Mouse (Mus musculus): ENCODE data around the gene Cacna1s. TPM values are rescaled to one million over a fixed set of nuclear protein-coding genes. Genes with fewer than 3 reads are reported as not detected.

The Cacna1s gene
- polyA plus RNA-seq, 1 experiment: not detected

DNA sequence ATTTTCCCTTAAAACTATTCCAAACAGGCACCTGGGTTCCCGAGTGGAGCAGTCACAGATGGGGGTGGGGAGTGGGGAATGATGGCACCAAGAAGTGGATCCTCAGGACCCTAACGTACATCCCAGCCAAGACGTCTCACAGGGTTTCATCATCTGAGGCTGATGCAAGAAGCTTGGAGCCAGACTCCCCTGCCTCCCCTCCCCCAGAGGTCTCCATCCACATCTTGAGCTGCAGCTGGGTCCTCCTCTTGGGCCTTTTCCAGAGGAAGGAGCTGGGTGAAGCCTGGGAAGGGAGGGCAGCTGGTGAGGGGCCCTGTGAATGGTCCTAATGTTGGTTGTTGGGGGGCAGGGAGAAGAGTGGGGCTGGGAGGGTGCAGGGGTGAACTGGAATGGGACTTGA lies 77.6 kb downstream of the Cacna1s start:
- WGBS: 16% methylated on average over 3 of the region's 3 CpGs
- Histone ChIP-seq H3K4me3 (ENCODE audit: insufficient read depth, low read depth, low read length) (peak overlapping the region; percentile 93), H3K27ac (ENCODE audit: insufficient read depth, low read depth, low read length) (peak overlapping the region; percentile 66), H3K4me1 (ENCODE audit: control insufficient read depth, insufficient read depth, low read length) (peaks cover 50% of the 10 kb centered on the region)
- TF ChIP-seq CTCF (IDR thresholded peaks at IDR 0.05; ENCODE audit: insufficient read depth, low read depth, low read length) (no peak), POLR2A (IDR thresholded peaks at IDR 0.05; ENCODE audit: insufficient read depth, low read depth, low read length) (no peak)

DNA sequence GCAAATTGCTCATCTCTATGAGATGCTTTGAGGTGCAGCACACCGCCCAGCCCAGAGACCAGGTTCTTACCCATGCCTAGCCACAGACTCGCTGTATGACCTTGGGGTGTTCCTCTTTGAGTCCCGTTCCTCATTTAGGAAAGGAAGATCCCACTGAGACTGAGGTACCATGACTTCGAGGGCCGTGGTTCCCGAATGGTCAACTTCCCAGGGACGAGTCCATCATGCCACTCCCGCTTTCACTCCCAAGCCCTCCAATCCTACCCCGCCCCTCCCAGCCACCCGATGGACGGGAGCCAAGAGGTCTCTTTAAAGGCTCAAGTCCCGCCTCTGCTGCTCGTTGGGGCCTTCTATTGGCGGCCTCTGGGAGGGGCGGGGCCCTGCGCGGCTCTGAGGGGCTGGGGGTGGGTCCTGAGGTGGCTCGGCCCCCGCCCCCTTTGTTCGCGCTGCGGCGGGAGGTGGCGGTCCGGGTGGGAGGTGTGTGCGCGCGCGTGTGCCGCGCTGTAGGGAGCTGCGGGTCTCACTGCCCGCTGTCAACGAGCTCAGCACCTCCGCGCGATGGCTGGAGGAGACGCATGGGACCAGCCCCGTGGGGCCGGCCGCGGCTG lies 78.5 kb downstream of the Cacna1s start, which contains the start of gene Kif21b:
Kif21b (plus strand) TSS at position 439 of the 608 bp plus-strand sequence.
- TF ChIP-seq CTCF (IDR thresholded peaks at IDR 0.05; ENCODE audit: insufficient read depth, low read depth, low read length) (no peak; the same call in 1 of the 2 replicates), POLR2A (IDR thresholded peaks at IDR 0.05; ENCODE audit: insufficient read depth, low read depth, low read length) (peak; percentile 89)
- WGBS: under 1% methylated on average over 41 of the region's 42 CpGs
- H3K27ac ChIP-seq (ENCODE audit: insufficient read depth, low read depth, low read length): peak within 1 kb of the TSS; percentile 88
- peaks cover 58% of the 10 kb centered on the region for H3K4me1 ChIP-seq (ENCODE audit: control insufficient read depth, insufficient read depth, low read length)
- peak within 1 kb of the TSS; percentile 93 for H3K4me3 ChIP-seq (ENCODE audit: insufficient read depth, low read depth, low read length)

DNA sequence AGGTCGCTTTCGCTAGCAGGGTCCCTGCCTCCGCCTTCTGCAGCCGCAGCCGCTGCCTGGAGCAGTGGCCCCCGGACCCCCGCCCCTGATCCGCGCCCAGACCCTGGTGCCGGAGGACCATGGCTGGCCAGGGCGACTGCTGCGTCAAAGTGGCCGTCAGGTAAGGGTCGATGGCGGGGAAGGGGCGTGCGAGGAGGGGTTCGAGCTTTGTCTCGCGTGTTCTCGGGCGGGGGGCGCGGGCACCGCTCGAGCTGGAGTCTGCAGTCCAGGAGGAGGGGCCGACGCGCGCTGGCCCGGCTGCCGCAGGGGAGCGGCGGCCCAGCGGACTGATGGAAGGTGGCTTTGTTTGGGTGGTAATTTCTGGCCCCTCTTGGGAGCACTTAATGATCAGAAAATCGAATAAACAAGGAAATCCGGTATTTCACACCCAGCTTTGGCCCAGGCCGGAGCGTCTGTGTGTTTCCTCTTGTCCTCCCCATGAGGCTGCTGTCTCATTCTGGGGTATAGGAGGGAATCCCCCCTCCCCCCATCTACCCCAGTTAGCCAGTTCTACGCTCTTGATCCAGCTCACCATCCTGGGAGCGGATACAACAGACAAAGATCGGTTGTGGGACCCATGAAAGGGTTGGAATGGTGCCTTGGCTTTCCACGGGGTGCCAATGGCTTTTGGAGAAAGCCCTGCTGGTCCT lies 79.2 kb downstream of the Cacna1s start:
- H3K4me1 ChIP-seq (ENCODE audit: control insufficient read depth, insufficient read depth, low read length): peaks cover 61% of the 10 kb centered on the region
- H3K4me3 ChIP-seq (ENCODE audit: insufficient read depth, low read depth, low read length): peak overlapping the region; percentile 93
- TF ChIP-seq POLR2A (IDR thresholded peaks at IDR 0.05; ENCODE audit: insufficient read depth, low read depth, low read length) (no peak), CTCF (IDR thresholded peaks at IDR 0.05; ENCODE audit: insufficient read depth, low read depth, low read length) (no peak)
- H3K27ac ChIP-seq (ENCODE audit: insufficient read depth, low read depth, low read length): peak overlapping the region; percentile 74
- WGBS: 1% methylated on average over 43 of the region's 43 CpGs

DNA sequence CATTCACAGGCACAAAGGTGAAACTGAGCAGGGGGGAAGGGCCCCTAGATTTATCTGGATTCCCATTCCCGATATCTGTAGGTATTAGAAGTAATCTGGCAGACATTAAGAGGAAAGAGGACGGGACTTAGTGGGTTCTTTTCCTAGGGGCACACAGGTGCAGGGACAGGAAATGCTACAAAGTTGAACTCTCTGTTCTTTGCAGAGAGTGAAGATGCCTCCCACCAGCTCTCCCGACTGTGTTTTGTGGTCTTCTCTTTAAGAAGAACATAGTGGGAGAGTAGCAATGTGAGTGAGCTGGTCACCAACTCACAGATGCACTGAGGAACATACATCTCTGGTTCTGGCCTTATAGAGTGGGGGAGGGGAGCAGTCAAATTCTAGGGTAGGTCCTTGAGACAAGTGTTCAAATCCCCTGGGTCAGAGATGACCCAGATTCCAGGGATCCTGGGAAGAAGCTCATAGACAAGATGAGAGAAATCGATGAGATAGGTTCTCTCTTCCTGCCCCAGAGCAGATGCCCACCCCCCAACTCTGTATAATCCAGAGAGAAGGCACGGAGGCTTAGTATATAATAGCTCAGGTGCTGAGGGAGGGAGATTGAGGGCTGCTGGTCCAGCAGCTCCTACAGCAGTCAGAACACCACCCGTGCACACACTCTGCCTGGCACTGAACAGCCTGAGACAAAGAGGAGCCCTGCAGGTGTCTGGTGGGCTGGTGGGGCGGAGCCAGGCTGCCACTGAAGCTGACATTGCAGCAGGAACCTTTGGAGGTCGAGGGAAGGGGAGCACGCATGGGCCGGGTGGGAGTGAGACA lies 80.0 kb downstream of the Cacna1s start:
- TF ChIP-seq CTCF (IDR thresholded peaks at IDR 0.05; ENCODE audit: insufficient read depth, low read depth, low read length) (no peak), POLR2A (IDR thresholded peaks at IDR 0.05; ENCODE audit: insufficient read depth, low read depth, low read length) (no peak)
- peaks cover 66% of the 10 kb centered on the region for H3K4me1 ChIP-seq (ENCODE audit: control insufficient read depth, insufficient read depth, low read length)
- peak overlapping the region; percentile 74 for H3K27ac ChIP-seq (ENCODE audit: insufficient read depth, low read depth, low read length)
- peak overlapping the region; percentile 93 for H3K4me3 ChIP-seq (ENCODE audit: insufficient read depth, low read depth, low read length)
- WGBS: 16% methylated on average over 10 of the region's 10 CpGs

DNA sequence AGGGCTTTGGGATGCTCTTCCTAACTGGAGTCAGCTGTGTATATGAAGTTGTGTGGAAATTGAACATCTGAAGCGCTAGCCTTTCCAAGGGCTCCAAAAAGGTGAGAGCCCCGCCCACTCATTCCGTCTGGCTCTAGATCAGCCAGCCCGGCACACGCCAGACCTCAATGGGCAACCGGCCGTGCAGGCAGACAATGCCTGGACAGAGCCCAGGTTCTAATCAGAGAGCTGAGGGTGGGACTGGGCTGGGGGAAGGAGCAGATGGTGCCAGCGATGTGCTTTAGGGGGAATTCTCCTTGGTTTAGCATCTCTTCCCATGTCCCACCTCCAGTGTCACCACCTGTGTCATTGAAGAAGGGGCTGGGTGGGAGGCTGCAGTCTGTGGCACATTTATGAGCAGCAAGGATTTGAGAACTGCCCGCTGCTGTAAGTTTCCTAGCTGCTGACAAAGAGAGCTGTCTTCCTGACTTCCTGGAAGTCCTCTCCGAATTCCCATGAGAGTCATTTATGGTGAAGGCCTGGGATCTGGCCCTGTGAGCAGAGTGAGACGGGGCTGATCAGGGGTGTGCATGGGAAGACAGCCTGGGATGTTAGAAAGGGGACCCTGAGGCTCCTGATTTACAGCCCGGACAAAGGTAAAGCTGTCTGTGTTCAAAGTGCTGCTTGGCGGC lies 81.2 kb downstream of the Cacna1s start:
- 20% methylated on average over 13 of the region's 13 CpGs for WGBS
- Histone ChIP-seq H3K4me3 (ENCODE audit: insufficient read depth, low read depth, low read length) (peak overlapping the region; percentile 93), H3K27ac (ENCODE audit: insufficient read depth, low read depth, low read length) (peak overlapping the region; percentile 74; the same call in 1 of the 2 replicates), H3K4me1 (ENCODE audit: control insufficient read depth, insufficient read depth, low read length) (peaks cover 67% of the 10 kb centered on the region)
- no peak for TF ChIP-seq CTCF (IDR thresholded peaks at IDR 0.05; ENCODE audit: insufficient read depth, low read depth, low read length)
- TF ChIP-seq POLR2A (IDR thresholded peaks at IDR 0.05; ENCODE audit: insufficient read depth, low read depth, low read length): no peak

DNA sequence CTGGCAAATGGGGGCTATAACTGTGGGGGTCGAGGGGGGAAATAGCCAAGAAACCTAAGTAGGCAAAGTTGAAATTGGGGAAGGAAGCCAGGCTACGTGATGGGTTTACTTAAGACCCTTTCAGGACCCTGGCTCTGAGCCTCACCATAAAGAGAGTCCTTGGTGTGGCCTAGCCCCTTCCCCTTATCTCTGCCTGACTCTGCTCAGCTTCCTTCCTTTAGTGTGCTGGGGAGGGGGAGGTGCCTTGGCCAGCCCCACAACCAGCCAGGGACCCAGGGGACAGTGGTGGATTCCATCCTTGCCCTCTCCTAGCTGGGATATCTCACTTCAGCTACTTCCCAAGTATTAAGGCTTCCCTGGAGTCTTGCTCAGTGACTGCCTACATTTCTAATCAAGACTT lies 82.0 kb downstream of the Cacna1s start:
- Histone ChIP-seq H3K4me1 (ENCODE audit: control insufficient read depth, insufficient read depth, low read length) (peaks cover 64% of the 10 kb centered on the region), H3K27ac (ENCODE audit: insufficient read depth, low read depth, low read length) (peak overlapping the region; percentile 22; the same call in 1 of the 2 replicates), H3K4me3 (ENCODE audit: insufficient read depth, low read depth, low read length) (no peak overlapping the region)
- TF ChIP-seq POLR2A (IDR thresholded peaks at IDR 0.05; ENCODE audit: insufficient read depth, low read depth, low read length): no peak
- TF ChIP-seq CTCF (IDR thresholded peaks at IDR 0.05; ENCODE audit: insufficient read depth, low read depth, low read length): no peak
- 75% methylated on average over 2 of the region's 2 CpGs for WGBS

DNA sequence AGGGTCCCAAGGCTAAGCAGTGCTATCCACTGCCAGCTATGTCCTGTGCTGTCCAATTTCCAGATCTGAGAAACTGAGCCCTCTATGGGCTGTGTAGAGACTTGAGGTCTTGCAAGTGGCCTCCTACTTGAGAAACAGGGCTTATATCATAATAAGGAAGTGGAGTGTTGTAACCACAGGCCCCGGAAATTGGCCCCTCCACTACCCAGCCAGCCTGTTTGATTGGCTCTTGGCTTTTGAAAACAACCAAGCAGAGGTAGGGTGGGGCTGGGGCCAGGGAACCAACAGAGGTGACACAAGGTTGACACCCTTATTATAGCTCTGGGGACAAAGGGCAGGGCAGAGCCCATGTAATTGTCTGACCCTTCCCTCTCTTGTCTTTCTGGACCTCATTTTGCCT lies 82.5 kb downstream of the Cacna1s start:
- WGBS: 48% methylated on average over 1 of the region's 1 CpGs
- Histone ChIP-seq H3K27ac (ENCODE audit: insufficient read depth, low read depth, low read length) (peak overlapping the region; percentile 22; the same call in 1 of the 2 replicates), H3K4me3 (ENCODE audit: insufficient read depth, low read depth, low read length) (no peak overlapping the region), H3K4me1 (ENCODE audit: control insufficient read depth, insufficient read depth, low read length) (peaks cover 63% of the 10 kb centered on the region)
- no peak for TF ChIP-seq POLR2A (IDR thresholded peaks at IDR 0.05; ENCODE audit: insufficient read depth, low read depth, low read length)
- no peak for TF ChIP-seq CTCF (IDR thresholded peaks at IDR 0.05; ENCODE audit: insufficient read depth, low read depth, low read length)

DNA sequence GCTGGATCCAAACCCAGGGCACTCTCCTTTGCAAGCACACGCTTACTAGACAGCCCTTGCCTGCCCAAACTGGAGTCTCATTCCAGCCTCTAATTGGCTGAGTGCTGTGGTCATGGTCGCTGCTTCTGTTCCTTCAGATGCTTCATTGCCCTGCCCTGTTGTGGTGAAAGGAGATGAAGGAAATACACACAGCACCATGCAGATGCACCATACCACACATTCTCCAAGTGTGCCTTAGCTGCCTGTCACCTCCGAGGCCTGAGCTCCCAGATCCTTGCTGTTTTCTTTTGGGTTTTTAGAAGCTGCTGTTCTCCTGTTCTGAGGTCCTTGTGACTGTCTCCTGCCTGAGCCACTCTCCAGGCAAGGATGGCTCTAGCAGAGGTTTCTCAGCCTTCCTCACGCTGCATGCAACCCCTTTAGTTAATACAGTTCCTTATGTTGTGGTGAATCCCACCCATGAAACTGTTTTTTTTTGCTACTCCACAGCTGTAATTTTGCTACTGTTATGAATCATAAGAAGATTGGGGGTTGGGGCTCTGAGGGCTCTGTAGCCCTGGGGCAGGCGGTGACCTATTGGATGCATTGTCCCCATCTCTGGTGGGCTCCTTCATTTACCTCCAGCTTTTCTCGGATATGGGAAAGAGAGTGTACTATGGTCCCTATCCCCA lies 83.4 kb downstream of the Cacna1s start:
- Histone ChIP-seq H3K27ac (ENCODE audit: insufficient read depth, low read depth, low read length) (peak overlapping the region; percentile 57), H3K4me3 (ENCODE audit: insufficient read depth, low read depth, low read length) (no peak overlapping the region), H3K4me1 (ENCODE audit: control insufficient read depth, insufficient read depth, low read length) (peaks cover 65% of the 10 kb centered on the region)
- 44% methylated on average over 6 of the region's 6 CpGs for WGBS
- TF ChIP-seq POLR2A (IDR thresholded peaks at IDR 0.05; ENCODE audit: insufficient read depth, low read depth, low read length): no peak
- no peak for TF ChIP-seq CTCF (IDR thresholded peaks at IDR 0.05; ENCODE audit: insufficient read depth, low read depth, low read length)
